39 mouse cellular contexts compared by ENCODE assay signal in the genomic region with DNA sequence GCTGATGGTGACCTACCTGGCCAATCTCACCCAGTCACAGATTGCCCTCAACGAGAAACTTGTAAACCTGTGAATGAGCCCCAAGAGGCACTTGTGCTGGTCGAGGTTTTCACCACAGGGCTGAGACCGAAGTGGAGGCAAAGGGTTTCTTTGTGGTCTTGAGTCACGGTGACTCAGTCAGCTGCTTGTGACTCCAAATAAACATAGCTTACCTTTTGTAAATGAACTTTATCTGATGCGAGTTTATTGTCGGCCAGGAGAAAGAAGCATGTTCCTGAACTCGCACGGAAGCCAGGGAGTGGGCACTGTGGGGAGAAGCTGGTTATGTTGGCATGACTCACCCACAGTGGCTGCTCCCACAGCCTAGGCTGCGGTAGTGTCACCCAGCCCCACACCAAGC. TPM values are rescaled to one million over a fixed set of nuclear protein-coding genes. Genes with fewer than 3 reads are reported as not detected.
DNase-seq lines count a peak whose midpoint lies in the region; ATAC-seq lines count a peak whose summit lies in the region.
"Had no signal": no experiment of that assay in that cellular context is flagged by ENCODE, and none has a peak within 500 bp of the region (broad histone marks: within the 10 kb centered on the region; RNA-seq: fewer than 3 reads in every experiment).

No protein-coding gene starts in this region.

- no peak overlapping the region for H3K4me2 ChIP-seq in heart, embryonic 12.5 days
- no peak overlapping the region for H3K4me2 ChIP-seq in hindbrain, embryonic 16.5 days (ENCODE audit: low read length)
- H3K4me2 ChIP-seq: hindbrain, embryonic 13.5 days; kidney, embryonic 15.5 days; limb, embryonic 13.5 days; liver, embryonic 11.5 days; midbrain, embryonic 15.5 days; neural tube, embryonic 15.5 days had no signal

- no peak overlapping the region for H3K27ac ChIP-seq in heart, embryonic 12.5 days (ENCODE audit: poor library complexity, severe bottlenecking)
- H3K27ac ChIP-seq in hindbrain, embryonic 16.5 days (ENCODE audit: low read depth, low read length): no peak overlapping the region
- H3K27ac ChIP-seq in embryonic facial prominence, embryonic 10.5 days (replicated peaks): no peak overlapping the region
- H3K27ac ChIP-seq: heart, embryonic 10.5 days; hindbrain, embryonic 13.5 days; kidney, embryonic 15.5 days; layer of hippocampus, adult 2 months; left cerebral cortex, adult 2 months; limb, embryonic 13.5 days; midbrain, embryonic 15.5 days; neural tube, embryonic 15.5 days had no signal

- H3K9me3 ChIP-seq in heart, embryonic 12.5 days (replicated peaks): no peaks in the 10 kb centered on the region
- H3K9me3 ChIP-seq in hindbrain, embryonic 16.5 days (ENCODE audit: control insufficient read depth, low read length): no peaks in the 10 kb centered on the region
- no peaks in the 10 kb centered on the region for H3K9me3 ChIP-seq in embryonic facial prominence, embryonic 10.5 days
- H3K9me3 ChIP-seq: G1E; heart, embryonic 10.5 days; hindbrain, embryonic 13.5 days; kidney, embryonic 15.5 days; limb, embryonic 13.5 days; midbrain, embryonic 15.5 days; neural tube, embryonic 15.5 days had no signal

- H3K4me3 ChIP-seq in heart, embryonic 12.5 days: no peak overlapping the region
- no peak overlapping the region for H3K4me3 ChIP-seq in hindbrain, embryonic 16.5 days (ENCODE audit: low read length)
- no peak overlapping the region for H3K4me3 ChIP-seq in embryonic facial prominence, embryonic 10.5 days
- H3K4me3 ChIP-seq: erythroblast, embryonic 14.5 days; heart, embryonic 10.5 days; hindbrain, embryonic 13.5 days; kidney, embryonic 15.5 days; layer of hippocampus, adult 2 months; left cerebral cortex, adult 2 months; limb, embryonic 13.5 days; midbrain, embryonic 15.5 days; neural tube, embryonic 15.5 days had no signal

- 89% methylated on average over 9 of the region's 9 CpGs for whole genome bisulfite sequencing in heart, embryonic 12.5 days
- WGBS in hindbrain, embryonic 16.5 days: 92% methylated on average over 9 of the region's 9 CpGs
- 94% methylated on average over 9 of the region's 9 CpGs for WGBS in embryonic facial prominence, embryonic 10.5 days

- H3K4me1 ChIP-seq in heart, embryonic 12.5 days (replicated peaks): no peaks in the 10 kb centered on the region
- H3K4me1 ChIP-seq in hindbrain, embryonic 16.5 days (ENCODE audit: control insufficient read depth, insufficient read depth, low read depth, low read length): 0 out of 2 replicates have a peak, but pooled peaks cover 1% of the 10 kb centered on the region
- no peaks in the 10 kb centered on the region for H3K4me1 ChIP-seq in embryonic facial prominence, embryonic 10.5 days
- H3K4me1 ChIP-seq: heart, embryonic 10.5 days; kidney, embryonic 15.5 days had no signal

- ATAC-seq in heart, embryonic 12.5 days (ENCODE audit: insufficient number of reproducible peaks, low FRiP score): no peak
- no peak for ATAC-seq in hindbrain, embryonic 16.5 days
- ATAC-seq: forebrain, embryonic 16.5 days; lung, postnatal 0 days; midbrain, embryonic 15.5 days had no signal

- H3K9ac ChIP-seq in heart, embryonic 12.5 days: no peak overlapping the region
- no peak overlapping the region for H3K9ac ChIP-seq in hindbrain, embryonic 16.5 days (ENCODE audit: low read depth, low read length)
- H3K9ac ChIP-seq: hindbrain, embryonic 13.5 days; kidney, embryonic 15.5 days; limb, embryonic 13.5 days; midbrain, embryonic 15.5 days; neural tube, embryonic 15.5 days had no signal

- H3K36me3 ChIP-seq in heart, embryonic 12.5 days: peaks cover 81% of the 10 kb centered on the region
- H3K36me3 ChIP-seq in hindbrain, embryonic 16.5 days (ENCODE audit: control insufficient read depth, insufficient read depth, low read length): peaks cover 47% of the 10 kb centered on the region
- H3K36me3 ChIP-seq in embryonic facial prominence, embryonic 10.5 days (replicated peaks): peaks cover 97% of the 10 kb centered on the region

- peak; percentile 76 for DNase-seq in heart, adult 11 months
- peak; percentile 63 for DNase-seq in urinary bladder, postnatal 14 days (ENCODE audit: low spot score)
- no peak for DNase-seq in urinary bladder, adult 2 months (ENCODE audit: low spot score)
- peak; percentile 20 for DNase-seq in NIH3T3 (ENCODE audit: low read depth)
- no peak for DNase-seq in embryonic facial prominence, embryonic 10.5 days (ENCODE audit: low spot score)
- DNase-seq: adrenal gland, postnatal 14 days; B cell, adult 2 months; cerebellum, adult 18-20 months; cerebellum, postnatal 10 days; gastrocnemius, postnatal 10 days; heart, postnatal 36 days; kidney, adult 18-20 months; kidney, postnatal 36 days; retina, postnatal 1 day; spleen, adult 18-20 months; thymus, adult 18-20 months; thymus, postnatal 25 days had no signal

- no peaks in the 10 kb centered on the region for H3K27me3 ChIP-seq in heart, embryonic 12.5 days (replicated peaks)
- no peaks in the 10 kb centered on the region for H3K27me3 ChIP-seq in hindbrain, embryonic 16.5 days (replicated peaks; ENCODE audit: control insufficient read depth, insufficient read depth, low read length)
- no peaks in the 10 kb centered on the region for H3K27me3 ChIP-seq in embryonic facial prominence, embryonic 10.5 days (replicated peaks; ENCODE audit: low read depth, poor library complexity, severe bottlenecking)
- H3K27me3 ChIP-seq: CH12.LX; hindbrain, embryonic 13.5 days; kidney, embryonic 15.5 days; limb, embryonic 13.5 days; midbrain, embryonic 15.5 days; neural tube, embryonic 15.5 days had no signal

RNA-seq across cellular contexts. Expression of a gene that starts 7.2 kb away (rescaled TPM):
- polyA plus RNA-seq in heart, embryonic 12.5 days (2016; fragmentation: Nextera tagmentation; extraction: Ambion mirVana): 50.3 and 52.1 TPM in 2 replicates
- polyA plus RNA-seq in urinary bladder, adult 2 months (2012; rRNA removed): 119 and 192 TPM in 2 replicates
- 67.3 and 70.9 TPM in 2 replicates for polyA plus RNA-seq in hindbrain, embryonic 16.5 days (2015; fragmentation: Nextera tagmentation; extraction: Ambion mirVana)
- 75.2 and 76.2 TPM in 2 replicates for polyA plus RNA-seq in embryonic facial prominence, embryonic 10.5 days (2016; fragmentation: Nextera tagmentation; extraction: Ambion mirVana)

RNA-seq across cellular contexts. Expression of a gene that starts 8.7 kb away (rescaled TPM):
- 0.54 and 0.61 TPM in 2 replicates for polyA plus RNA-seq in heart, embryonic 12.5 days (2016; fragmentation: Nextera tagmentation; extraction: Ambion mirVana)
- polyA plus RNA-seq in urinary bladder, adult 2 months (2012; rRNA removed): 1.6 and 1.7 TPM in 2 replicates
- polyA plus RNA-seq in hindbrain, embryonic 16.5 days (2015; fragmentation: Nextera tagmentation; extraction: Ambion mirVana): 41.9 and 50.8 TPM in 2 replicates
- 4.3 TPM in 2 replicates for polyA plus RNA-seq in embryonic facial prominence, embryonic 10.5 days (2016; fragmentation: Nextera tagmentation; extraction: Ambion mirVana)
- polyA plus RNA-seq: erythroblast, embryonic 14.5 days; G1E had no signal

RNA-seq across cellular contexts. Expression of a gene that starts 11.5 kb away (rescaled TPM):
- polyA plus RNA-seq in heart, embryonic 12.5 days (2016; fragmentation: Nextera tagmentation; extraction: Ambion mirVana): 8.0 and 8.1 TPM in 2 replicates
- 0.47 and 0.52 TPM in 2 replicates for polyA plus RNA-seq in urinary bladder, adult 2 months (2012; rRNA removed)
- polyA plus RNA-seq in hindbrain, embryonic 16.5 days (2015; fragmentation: Nextera tagmentation; extraction: Ambion mirVana): 0.04 TPM in 1 of 2 replicates, not detected in the other
- polyA plus RNA-seq in embryonic facial prominence, embryonic 10.5 days (2016; fragmentation: Nextera tagmentation; extraction: Ambion mirVana): 0.02 and 0.04 TPM in 2 replicates
- polyA plus RNA-seq: erythroblast, embryonic 14.5 days; forebrain, embryonic 11.5 days; forebrain, embryonic 16.5 days; intestine, embryonic 14.5 days; kidney, embryonic 15.5 days; midbrain, embryonic 15.5 days; neural tube, embryonic 15.5 days had no signal

RNA-seq across cellular contexts. Expression of a gene that starts 47.2 kb away (rescaled TPM):
- polyA plus RNA-seq in heart, embryonic 12.5 days (2016; fragmentation: Nextera tagmentation; extraction: Ambion mirVana): not detected in 2 replicates
- polyA plus RNA-seq in urinary bladder, adult 2 months (2012; rRNA removed): not detected in 2 replicates
- polyA plus RNA-seq in hindbrain, embryonic 16.5 days (2015; fragmentation: Nextera tagmentation; extraction: Ambion mirVana): not detected in 2 replicates
- polyA plus RNA-seq in embryonic facial prominence, embryonic 10.5 days (2016; fragmentation: Nextera tagmentation; extraction: Ambion mirVana): not detected in 2 replicates
- polyA plus RNA-seq: embryonic facial prominence, embryonic 14.5 days; erythroblast, embryonic 14.5 days; forebrain, embryonic 11.5 days; forebrain, embryonic 16.5 days; G1E; heart, embryonic 10.5 days; heart, embryonic 16.5 days; hindbrain, embryonic 13.5 days; intestine, embryonic 14.5 days; kidney, embryonic 15.5 days; limb, embryonic 13.5 days; liver, embryonic 11.5 days; liver, embryonic 16.5 days; lung, postnatal 0 days; midbrain, embryonic 15.5 days; neural tube, embryonic 15.5 days; stomach, embryonic 16.5 days had no signal

RNA-seq across cellular contexts. Expression of a gene that starts 56.7 kb away (rescaled TPM):
- not detected in 2 replicates for polyA plus RNA-seq in heart, embryonic 12.5 days (2016; fragmentation: Nextera tagmentation; extraction: Ambion mirVana)
- polyA plus RNA-seq in urinary bladder, adult 2 months (2012; rRNA removed): not detected in 2 replicates
- not detected in 2 replicates for polyA plus RNA-seq in hindbrain, embryonic 16.5 days (2015; fragmentation: Nextera tagmentation; extraction: Ambion mirVana)
- not detected in 2 replicates for polyA plus RNA-seq in embryonic facial prominence, embryonic 10.5 days (2016; fragmentation: Nextera tagmentation; extraction: Ambion mirVana)
- polyA plus RNA-seq: embryonic facial prominence, embryonic 14.5 days; forebrain, embryonic 11.5 days; forebrain, embryonic 16.5 days; G1E; heart, embryonic 10.5 days; heart, embryonic 16.5 days; hindbrain, embryonic 13.5 days; intestine, embryonic 14.5 days; kidney, embryonic 15.5 days; limb, embryonic 13.5 days; liver, embryonic 11.5 days; liver, embryonic 16.5 days; lung, postnatal 0 days; midbrain, embryonic 15.5 days; neural tube, embryonic 15.5 days; stomach, embryonic 16.5 days had no signal

Comparison
In these comparisons a context has a peak if more than half of its experiments do, and no peak if none do; other contexts are left out.
1. DNase-seq: peak in heart, adult 11 months (single experiment), urinary bladder, postnatal 14 days (single experiment) and NIH3T3 (single experiment); none in urinary bladder, adult 2 months (single experiment) and embryonic facial prominence, embryonic 10.5 days (single experiment).